7 mouse cellular contexts compared by ENCODE assay signal in genomic region chr13:116705611-116706386, GRCm38 (mm10).
DNase-seq lines count a peak whose midpoint lies in the region; ATAC-seq and TF ChIP-seq lines count a peak whose summit lies in the region.

No protein-coding gene starts in this region.

- H3K9ac ChIP-seq in neural tube, embryonic 12.5 days: 0 out of 2 replicates have a peak overlapping the region, but pooled peaks have one; percentile 35

- TF ChIP-seq POLR2A in embryonic fibroblast, embryonic 13.5 days (IDR thresholded peaks at IDR 0.05; ENCODE audit: low read depth, low read length): no peak

- no peak overlapping the region for H3K27ac ChIP-seq in embryonic fibroblast, embryonic 13.5 days (ENCODE audit: insufficient read depth, low read length)
- H3K27ac ChIP-seq in neural tube, embryonic 12.5 days: no peak overlapping the region

- no peaks in the 10 kb centered on the region for H3K9me3 ChIP-seq in neural tube, embryonic 12.5 days

- peak; percentile 8 for DNase-seq in ovary, postnatal 36 days (ENCODE audit: low spot score)
- no peak for DNase-seq in ovary, postnatal 14 days (ENCODE audit: low spot score)
- DNase-seq in kidney, postnatal 14 days: peak; percentile 1
- no peak for DNase-seq in left cerebral cortex, adult 18-20 months (ENCODE audit: low spot score in 2 of 2)
- no peak for DNase-seq in adrenal gland, adult 18-20 months (ENCODE audit: low spot score in 2 of 2)

- H3K4me2 ChIP-seq in neural tube, embryonic 12.5 days (replicated peaks): peak overlapping the region; percentile 58

- no peak for TF ChIP-seq CTCF in embryonic fibroblast, embryonic 13.5 days (IDR thresholded peaks at IDR 0.05; ENCODE audit: borderline replicate concordance, insufficient read depth, low read length)

- no peaks in the 10 kb centered on the region for H3K4me1 ChIP-seq in embryonic fibroblast, embryonic 13.5 days (ENCODE audit: control insufficient read depth, insufficient read depth, low read length)
- peaks cover 12% of the 10 kb centered on the region for H3K4me1 ChIP-seq in neural tube, embryonic 12.5 days

- peaks cover 50% of the 10 kb centered on the region for H3K27me3 ChIP-seq in neural tube, embryonic 12.5 days (replicated peaks)

- peak; percentile 65 for ATAC-seq in neural tube, embryonic 12.5 days (ENCODE audit: low FRiP score, low read depth)

- H3K4me3 ChIP-seq in embryonic fibroblast, embryonic 13.5 days (ENCODE audit: insufficient read depth, low read length): peak overlapping the region; percentile 27; the same call in 1 of the 2 replicates
- H3K4me3 ChIP-seq in neural tube, embryonic 12.5 days: peak overlapping the region; percentile 31

- H3K36me3 ChIP-seq in neural tube, embryonic 12.5 days: no peaks in the 10 kb centered on the region

- under 1% methylated on average over 39 of the region's 39 CpGs for WGBS in neural tube, embryonic 12.5 days

Comparison
In these comparisons a context has a peak if more than half of its experiments do, and no peak if none do; other contexts are left out.
1. DNase-seq: peak in ovary, postnatal 36 days (single experiment) and kidney, postnatal 14 days (single experiment); none in ovary, postnatal 14 days (single experiment), left cerebral cortex, adult 18-20 months (0 of 2) and adrenal gland, adult 18-20 months (0 of 2).